Mouse (Mus musculus) macrophage (primary cell): ENCODE results near the gene Slc43a3. TPM values are rescaled to one million over a fixed set of nuclear protein-coding genes. Genes with fewer than 3 reads are reported as not detected.

Experiments
- H3K27ac ChIP-seq: fragments of 350-480 bp; formaldehyde crosslinking; 2 replicates; pipeline ENCODE4 v1.9.0; 2021
- H3K36me3 ChIP-seq: fragments of 350-480 bp; formaldehyde crosslinking; 2 replicates; pipeline ENCODE4 v1.9.0; 2021; ENCODE audit errors: inconsistent target
- H3K4me3 ChIP-seq: fragments of 350-480 bp; formaldehyde crosslinking; 2 replicates; pipeline ENCODE4 v1.9.0; 2021; ENCODE audit errors: inconsistent target
- H3K79me2 ChIP-seq: fragments of 350-480 bp; formaldehyde crosslinking; 2 replicates; pipeline ENCODE4 v1.9.0; 2021; ENCODE audit errors: inconsistent target
- whole genome bisulfite sequencing: methylation state at CpG from one replicate; pipeline ENCODE4 v1.1.7; 2026; ENCODE audit warnings: inconsistent platforms; ENCODE audit not compliant: missing documents; 5-methylcytosine and 5-hydroxymethylcytosine counted together
- polyA plus RNA-seq: library from polyadenylated mRNA; stranded (reverse); fragments of 250-400 nt; gene quantifications from 3 replicates; pipeline ENCODE4 v1.2.4, GENCODE M21; 2018; ENCODE audit warnings: inconsistent platforms

Slc43a3 gene
- polyA plus RNA-seq, 1 experiment from 2014 or later: 13.4 TPM

- no peak overlapping the region for H3K27ac ChIP-seq
- H3K79me2 ChIP-seq: no peaks in the 10 kb centered on the region
- no peaks in the 10 kb centered on the region for H3K36me3 ChIP-seq
- WGBS: 85% methylated on average over 2 of the region's 2 CpGs
- H3K4me3 ChIP-seq: no peak overlapping the region
These were observed 39.2 kb downstream of the Slc43a3 start for GRCm38 (mm10) chr2:84975580-84975979.

GRCm38 (mm10) chr2:84980188-84980587 is 43.8 kb downstream of the Slc43a3 start, which contains the start of gene Prg2:
TSS of gene Prg2 (plus strand) at chr2:84980461.
- 55% methylated on average over 1 of the region's 1 CpGs for WGBS
- Histone ChIP-seq H3K79me2 (no peaks in the 10 kb centered on the region), H3K4me3 (no peak within 1 kb of the TSS), H3K27ac (no peak within 1 kb of the TSS), H3K36me3 (no peaks in the 10 kb centered on the region)

DNA sequence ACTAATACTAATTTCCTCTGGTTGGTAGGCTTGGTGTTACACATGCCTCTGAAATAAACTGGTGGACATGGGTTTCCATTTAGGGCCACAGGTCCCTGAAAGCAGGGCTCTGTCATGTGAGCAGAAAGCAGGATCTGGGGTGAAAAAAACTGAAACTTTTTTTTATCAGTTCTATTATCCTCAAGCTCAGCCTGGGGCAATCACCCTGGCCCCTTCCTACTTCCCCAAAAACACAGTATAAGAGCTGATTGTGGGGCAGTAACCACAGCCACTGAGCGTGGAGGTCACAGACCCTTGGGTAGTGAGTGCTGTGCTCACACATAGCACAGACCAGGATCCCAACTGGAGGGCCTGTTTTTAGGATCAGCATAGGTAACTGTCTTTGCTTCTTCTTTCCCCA is 51.6 kb downstream of the Slc43a3 start, which contains the start of gene Prg3:
Gene Prg3 (plus strand): TSS at position 286 of the 400 bp plus-strand sequence.
- Histone ChIP-seq H3K4me3 (no peak within 1 kb of the TSS), H3K79me2 (no peaks in the 10 kb centered on the region), H3K36me3 (no peaks in the 10 kb centered on the region), H3K27ac (no peak within 1 kb of the TSS)
- 18% methylated on average over 1 of the region's 1 CpGs for WGBS

- H3K4me3 ChIP-seq: no peak overlapping the region
- no peaks in the 10 kb centered on the region for H3K36me3 ChIP-seq
- H3K79me2 ChIP-seq: no peaks in the 10 kb centered on the region
- WGBS: 34% methylated on average over 2 of the region's 2 CpGs
- H3K27ac ChIP-seq: no peak overlapping the region
These were observed 60.0 kb downstream of the Slc43a3 start for GRCm38 (mm10) chr2:84996376-84996775.

- Histone ChIP-seq H3K27ac (no peak overlapping the region), H3K36me3 (no peaks in the 10 kb centered on the region), H3K79me2 (no peaks in the 10 kb centered on the region), H3K4me3 (no peak overlapping the region)
- 39% methylated on average over 3 of the region's 3 CpGs for WGBS
These were observed 63.3 kb downstream of the Slc43a3 start for GRCm38 (mm10) chr2:84999486-85000181.

DNA sequence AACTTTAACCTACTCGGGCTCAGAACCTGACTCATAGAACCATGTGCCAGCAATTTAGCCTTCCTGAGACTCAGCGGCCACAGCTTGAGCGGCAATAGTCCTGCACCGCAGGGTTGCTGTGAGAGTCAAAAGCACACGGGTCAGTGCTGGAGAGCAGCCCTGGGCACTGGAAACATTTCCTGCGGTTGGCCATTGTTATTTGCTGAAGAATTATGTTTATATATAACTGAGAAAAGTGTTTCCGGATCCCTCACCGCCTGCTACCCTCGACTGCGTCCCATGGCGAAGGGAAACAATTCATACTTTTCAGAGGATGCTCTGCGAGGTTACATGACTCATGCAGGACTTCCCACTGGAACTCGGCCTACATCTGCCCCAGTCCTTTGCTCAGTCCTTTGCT is 65.1 kb downstream of the Slc43a3 start:
- no peak overlapping the region for H3K4me3 ChIP-seq
- 85% methylated on average over 13 of the region's 13 CpGs for WGBS
- no peak overlapping the region for H3K27ac ChIP-seq
- no peaks in the 10 kb centered on the region for H3K36me3 ChIP-seq
- no peaks in the 10 kb centered on the region for H3K79me2 ChIP-seq

DNA sequence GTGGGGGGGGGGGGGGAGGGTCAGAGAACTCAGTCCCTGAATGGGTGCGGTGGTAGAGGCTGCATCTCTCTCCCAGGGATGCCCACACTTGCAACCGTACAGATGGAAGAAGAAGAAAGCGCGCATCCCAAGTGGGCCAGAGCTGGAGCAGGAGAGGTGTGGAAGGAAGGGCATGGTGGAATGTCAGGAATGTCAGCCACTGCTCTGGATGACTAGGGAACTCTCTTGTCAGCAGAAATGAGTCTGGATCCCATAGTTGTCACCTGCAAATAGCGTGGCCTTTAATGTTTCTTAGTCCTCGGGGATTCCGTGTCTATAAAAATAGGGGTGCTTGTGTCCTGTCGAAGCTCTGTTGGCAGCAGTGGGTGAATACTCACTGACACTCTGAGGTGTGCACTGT is 66.2 kb downstream of the Slc43a3 start:
- Histone ChIP-seq H3K79me2 (no peaks in the 10 kb centered on the region), H3K27ac (no peak overlapping the region), H3K36me3 (no peaks in the 10 kb centered on the region), H3K4me3 (no peak overlapping the region)
- WGBS: 94% methylated on average over 8 of the region's 8 CpGs

DNA sequence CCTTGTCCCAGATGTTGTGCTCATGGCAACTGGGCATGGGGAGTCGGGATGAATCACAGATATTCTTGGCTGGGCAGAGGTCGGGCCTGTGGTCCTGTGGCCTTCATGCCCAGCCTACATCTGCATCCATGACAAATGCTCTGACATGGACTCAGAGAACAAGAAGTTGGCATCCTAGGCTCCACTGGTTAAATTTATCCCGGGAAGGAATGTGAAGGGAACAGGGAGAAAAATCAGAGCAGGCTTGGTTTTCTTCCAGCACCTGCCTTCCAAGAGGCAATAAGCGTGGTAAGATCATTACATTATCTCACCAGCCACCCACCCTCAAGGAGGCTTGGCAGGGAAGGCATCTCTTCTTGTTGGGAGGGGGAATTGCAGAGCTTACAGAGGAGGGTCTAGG is 68.0 kb downstream of the Slc43a3 start:
- no peaks in the 10 kb centered on the region for H3K79me2 ChIP-seq
- 91% methylated on average over 4 of the region's 4 CpGs for WGBS

GRCm38 (mm10) chr2:85006600-85006999 is 70.2 kb downstream of the Slc43a3 start:
- Histone ChIP-seq H3K4me3 (no peak overlapping the region), H3K36me3 (no peaks in the 10 kb centered on the region), H3K79me2 (no peaks in the 10 kb centered on the region), H3K27ac (no peak overlapping the region)
- WGBS: 97% methylated on average over 7 of the region's 7 CpGs

More for the DNA sequence above, 68.0 kb downstream of the Slc43a3 start:
- H3K4me3 ChIP-seq: no peak overlapping the region
- H3K27ac ChIP-seq: no peak overlapping the region
- H3K36me3 ChIP-seq: no peaks in the 10 kb centered on the region

DNA sequence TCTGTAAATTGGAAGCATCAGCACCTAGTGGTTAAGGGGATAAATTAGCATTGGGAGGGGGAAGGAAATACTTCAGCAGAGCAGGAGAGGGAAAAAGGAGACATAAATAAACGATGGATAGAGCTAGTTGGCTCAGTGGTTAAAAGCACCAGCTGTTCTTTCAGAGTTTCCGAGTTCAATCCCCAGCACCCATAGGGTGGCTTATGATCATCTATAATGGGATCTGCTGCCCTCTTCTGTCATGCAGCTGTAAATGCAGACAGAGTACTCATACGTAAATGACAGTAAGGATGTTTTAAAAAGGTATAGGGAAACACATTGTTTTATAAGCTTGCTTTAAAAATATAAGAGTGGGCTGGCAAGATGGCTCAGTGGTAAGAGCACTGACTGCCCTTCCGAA is 71.3 kb downstream of the Slc43a3 start:
- Histone ChIP-seq H3K79me2 (no peaks in the 10 kb centered on the region), H3K36me3 (no peaks in the 10 kb centered on the region), H3K4me3 (no peak overlapping the region), H3K27ac (no peak overlapping the region)
- 21% methylated on average over 4 of the region's 4 CpGs for WGBS

Other genes starting within 250 kb of the Slc43a3 start
- gene Zdhhc5, start 221.4 kb upstream of the Slc43a3 start, polyA plus RNA-seq: 32.4 to 50.5 TPM (median 45.2 TPM) in 3 replicates
- 8.7 to 16.7 TPM (median 10.6 TPM) in 3 replicates for gene Clp1, start 209.2 kb upstream of the Slc43a3 start, polyA plus RNA-seq
- gene Ypel4, start 202.5 kb upstream of the Slc43a3 start, polyA plus RNA-seq: not detected in 3 replicates
- not detected in 3 replicates for gene Gm19426, start 192.9 kb upstream of the Slc43a3 start, polyA plus RNA-seq
- gene Serping1, start 161.1 kb upstream of the Slc43a3 start, polyA plus RNA-seq: 0.07 TPM in 1 of 3 replicates, not detected in the others
- gene Ube2l6, start 137.8 kb upstream of the Slc43a3 start, polyA plus RNA-seq: 74.5 to 138 TPM (median 98.4 TPM) in 3 replicates
- gene Smtnl1, start 113.9 kb upstream of the Slc43a3 start, polyA plus RNA-seq: not detected in 3 replicates
- gene Timm10, start 109.6 kb upstream of the Slc43a3 start, polyA plus RNA-seq: 22.0 to 55.9 TPM (median 31.3 TPM) in 3 replicates
- gene Slc43a1, start 97.7 kb upstream of the Slc43a3 start, polyA plus RNA-seq: 0.10 to 0.20 TPM in 2 of 3 replicates, not detected in the other
- not detected in 3 replicates for gene Rtn4rl2, start 49.9 kb upstream of the Slc43a3 start, polyA plus RNA-seq
- 1.7 TPM in 1 of 3 replicates, not detected in the others for gene Prg2, start 43.9 kb downstream of the Slc43a3 start, polyA plus RNA-seq
- not detected in 3 replicates for gene Prg3, start 51.6 kb downstream of the Slc43a3 start, polyA plus RNA-seq
- gene Ssrp1, start 100.7 kb downstream of the Slc43a3 start, polyA plus RNA-seq: 68.2 to 116 TPM (median 106 TPM) in 3 replicates
- gene P2rx3, start 100.9 kb downstream of the Slc43a3 start, polyA plus RNA-seq: not detected in 3 replicates
- gene Tnks1bp1, start 111.4 kb downstream of the Slc43a3 start, polyA plus RNA-seq: 6.1 to 6.8 TPM (median 6.4 TPM) in 3 replicates
- gene Aplnr, start 199.6 kb downstream of the Slc43a3 start, polyA plus RNA-seq: 0.07 TPM in 1 of 3 replicates, not detected in the others